Mouse (Mus musculus): ENCODE measurements around the gene Gm49395.

Gm49395 gene

DNA sequence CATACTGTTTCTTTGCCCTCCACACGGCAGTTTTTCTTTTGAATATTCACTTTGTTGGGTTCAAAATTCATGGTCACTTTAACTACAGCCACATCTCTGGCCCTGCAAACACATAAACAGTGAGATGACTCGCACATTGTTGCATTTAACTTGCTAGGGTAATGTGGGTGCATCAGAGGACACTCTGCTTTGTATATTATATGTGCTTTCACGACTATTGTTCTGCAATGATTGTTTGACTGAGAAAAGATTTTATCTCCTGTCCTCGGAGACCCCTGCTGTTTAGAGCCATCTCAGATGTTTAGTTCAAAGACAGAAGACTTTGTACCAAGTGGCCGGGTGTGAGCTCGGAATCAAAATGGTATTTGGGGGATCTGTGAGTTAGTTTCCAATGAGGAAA lies 114.1 kb downstream of the Gm49395 start:
- no peak for DNase-seq (ENCODE audit: low spot score in 2 of 2)

DNA sequence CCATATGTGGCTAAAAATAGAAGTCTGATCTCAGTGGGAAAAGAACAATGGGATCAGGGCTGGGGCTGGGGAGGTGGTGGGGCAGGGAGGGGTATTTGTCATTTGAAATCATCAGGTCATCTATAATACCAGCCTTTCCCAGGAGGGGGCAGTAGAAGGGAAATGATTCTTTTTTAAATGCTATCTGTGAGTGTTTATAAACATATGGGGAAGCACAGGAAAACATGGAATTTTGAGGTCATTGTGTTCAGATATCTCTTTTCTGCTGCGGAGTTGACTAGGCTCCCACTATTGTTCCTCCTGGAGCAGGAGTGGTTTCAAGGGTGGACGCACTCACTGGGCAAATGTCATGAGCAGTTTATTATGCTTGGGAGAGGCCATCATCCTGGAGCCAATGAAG lies 114.6 kb downstream of the Gm49395 start:
- no peak for DNase-seq (ENCODE audit: low spot score in 2 of 2)
